Mouse (Mus musculus) liver, adult 2 months (tissue): ENCODE data around the gene Sntb2. TPM values are rescaled to one million over a fixed set of nuclear protein-coding genes. Genes with fewer than 3 reads are reported as not detected.
A peak's percentile ranks its signal among the peaks of the same experiment; 100 is the strongest.
"Not testable (repeated sequence)": the region's sequence is repeated elsewhere in the genome, so short reads cannot be mapped to it uniquely, and the experiment has no call there.

Source experiments
- DNase-seq: peaks from one replicate; pipeline ENCODE4 v3.0.0-alpha.2; 2011; ENCODE audit warnings: low read depth, low spot score; ENCODE audit errors: extremely low read depth
- H3K27ac ChIP-seq: fragments of 200-500 bp; replicated peaks from 2 replicates; pipeline ENCODE4 v1.5.1; 2012; ENCODE audit warnings: low read depth, mild to moderate bottlenecking, control low read depth, inconsistent platforms, low read length; ENCODE audit not compliant: insufficient read depth
- H3K27me3 ChIP-seq: fragments of 200-500 bp; 2 replicates; pipeline ENCODE4 v1.6.1; 2012; ENCODE audit warnings: mild to moderate bottlenecking, moderate library complexity, low read length, inconsistent platforms; ENCODE audit not compliant: control insufficient read depth, insufficient read depth
- H3K36me3 ChIP-seq: fragments of 200-500 bp; 2 replicates; pipeline ENCODE4 v1.6.1; 2012; ENCODE audit warnings: low read length, inconsistent platforms; ENCODE audit not compliant: control insufficient read depth, insufficient read depth
- H3K4me1 ChIP-seq: fragments of 200-500 bp; 2 replicates; pipeline ENCODE4 v1.6.1; 2011; ENCODE audit warnings: low read length; ENCODE audit not compliant: control insufficient read depth, insufficient read depth
- H3K4me3 ChIP-seq: fragments of 200-500 bp; 2 replicates; pipeline ENCODE4 v1.5.1; 2011; ENCODE audit warnings: low read depth, mild to moderate bottlenecking, control low read depth, low read length, moderate library complexity; ENCODE audit not compliant: insufficient read depth
- H3K79me2 ChIP-seq: fragments of 200-500 bp; 2 replicates; pipeline ENCODE4 v1.6.1; 2012; ENCODE audit warnings: inconsistent platforms, mild to moderate bottlenecking, low read length, moderate library complexity; ENCODE audit not compliant: control insufficient read depth, insufficient read depth
- H3K9ac ChIP-seq: fragments of 200-500 bp; 2 replicates; pipeline ENCODE4 v1.6.1; 2012; ENCODE audit warnings: low read depth, mild to moderate bottlenecking, control low read depth, inconsistent platforms, low read length
- CTCF ChIP-seq: fragments of 200-500 bp; IDR thresholded peaks from 2 replicates; pipeline ENCODE4 v1.5.1; 2011; ENCODE audit warnings: low read depth, low read length, control low read depth
- POLR2A ChIP-seq: fragments of 200-500 bp; IDR thresholded peaks from 2 replicates; pipeline ENCODE4 v1.6.1; 2011; ENCODE audit warnings: low read length, control low read depth; ENCODE audit not compliant: insufficient read depth; ENCODE audit errors: extremely low read depth
- WGBS: fragments of 180-500 bp; shearing (Covaris S2); methylation state at CpG from one replicate; pipeline ENCODE4 v1.1.7; 2018; 5-methylcytosine and 5-hydroxymethylcytosine counted together
- polyA plus RNA-seq: library from polyadenylated mRNA; depleted of rRNA; stranded (reverse); fragments of >200 nt; gene quantifications from 2 replicates; pipeline ENCODE4 v1.2.3, GENCODE M21; 2012
- total RNA-seq: library from RNA; depleted of rRNA; stranded (reverse); fragments of >200 nt; gene quantifications from 2 replicates; pipeline ENCODE4 v1.2.3, GENCODE M21; 2014

The Sntb2 gene
- total and polyA plus RNA-seq, 2 experiments = 1.6 to 3.0 TPM

DNA sequence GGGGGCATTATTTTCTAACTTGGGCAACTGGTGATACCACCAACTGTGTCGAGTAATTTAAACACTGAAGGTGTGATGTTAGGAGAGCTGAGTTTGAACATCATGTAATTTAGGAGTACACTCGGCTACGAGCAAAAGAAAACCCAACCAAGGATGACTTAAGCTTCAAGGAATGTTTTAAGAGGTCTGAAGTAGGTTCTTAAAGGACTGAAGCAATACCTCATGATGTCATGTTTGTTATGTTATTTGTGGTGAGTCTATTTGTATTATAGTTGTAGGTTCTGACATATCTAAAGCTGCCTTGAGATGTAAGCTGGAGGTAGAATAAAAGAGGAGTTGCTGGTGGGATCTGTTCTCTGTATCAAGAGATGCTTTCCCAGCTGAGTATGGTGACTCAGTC lies 34.4 kb downstream of the Sntb2 start:
- WGBS = 94% methylated on average over 3 of the region's 3 CpGs
- peaks cover 6% of the 10 kb centered on the region for H3K4me1 ChIP-seq
- H3K4me3 ChIP-seq = no peak overlapping the region
- no peak for TF ChIP-seq CTCF
- no peak for TF ChIP-seq POLR2A
- no peaks in the 10 kb centered on the region for H3K27me3 ChIP-seq
- peaks cover 4% of the 10 kb centered on the region; the same call in 1 of the 2 replicates for H3K79me2 ChIP-seq
- no peak overlapping the region for H3K9ac ChIP-seq
- H3K36me3 ChIP-seq = no peaks in the 10 kb centered on the region
- no peak for DNase-seq
- H3K27ac ChIP-seq = no peak overlapping the region

DNA sequence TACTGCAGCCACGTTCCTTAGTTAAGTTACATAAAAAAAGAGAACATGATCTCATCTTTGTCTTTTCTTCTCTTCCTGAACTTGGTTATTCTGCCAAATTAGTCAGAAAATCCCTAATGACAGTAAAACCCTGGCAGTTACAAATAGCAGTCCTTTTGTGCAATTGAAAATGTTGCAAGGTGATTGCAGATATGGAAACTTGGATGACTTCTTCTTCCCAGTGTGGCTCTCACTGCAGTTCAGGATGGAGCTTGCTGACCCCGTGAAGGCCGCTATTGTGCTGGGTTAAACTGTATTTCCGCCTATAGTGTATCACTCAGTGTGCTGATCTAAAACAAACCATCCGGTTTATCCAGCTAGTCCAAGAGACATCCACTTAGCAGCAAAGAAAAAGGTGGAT lies 36.4 kb downstream of the Sntb2 start:
- no peak for TF ChIP-seq CTCF
- Histone ChIP-seq H3K27me3 (no peaks in the 10 kb centered on the region), H3K9ac (no peak overlapping the region), H3K4me1 (peaks cover 6% of the 10 kb centered on the region), H3K36me3 (no peaks in the 10 kb centered on the region), H3K79me2 (peaks cover 4% of the 10 kb centered on the region; the same call in 1 of the 2 replicates), H3K27ac (no peak overlapping the region), H3K4me3 (no peak overlapping the region)
- WGBS = 61% methylated on average over 5 of the region's 5 CpGs
- peak; percentile 19 for DNase-seq

DNA sequence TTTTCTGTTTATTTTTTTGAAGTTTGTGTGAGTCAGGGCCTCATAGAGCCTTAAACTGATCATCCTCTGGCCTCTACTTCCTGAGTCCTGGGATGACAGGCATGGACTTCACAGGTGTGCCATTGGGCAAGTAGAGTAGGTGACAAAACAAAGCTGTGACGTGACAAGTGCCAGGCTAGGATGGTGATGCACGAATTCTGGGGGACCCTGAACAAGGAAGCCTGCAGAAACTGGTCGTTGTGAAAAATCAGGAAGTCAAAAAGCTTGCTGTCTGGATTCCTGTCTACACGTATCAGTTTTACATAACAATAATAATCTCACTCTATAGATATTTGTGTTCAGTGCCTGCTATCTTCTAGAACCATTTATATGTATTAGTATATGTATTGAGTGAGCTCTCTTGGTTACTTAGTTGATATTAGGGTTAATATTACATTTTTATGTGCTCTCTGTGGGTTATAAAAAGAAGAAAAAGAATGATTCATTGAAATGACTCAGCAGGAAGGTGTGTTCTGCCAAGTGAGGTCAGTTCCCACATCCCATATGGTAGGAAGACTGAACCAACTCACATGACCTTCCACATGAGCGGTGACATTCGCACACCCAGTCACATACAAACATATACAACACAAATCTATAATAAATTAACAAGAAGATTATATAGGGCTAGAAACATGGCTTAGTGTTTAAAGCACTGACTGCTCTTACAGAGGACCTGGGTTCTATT lies 37.2 kb downstream of the Sntb2 start:
- peak overlapping the region; percentile 61 for H3K27ac ChIP-seq
- TF ChIP-seq CTCF = no peak
- TF ChIP-seq POLR2A = no peak

DNA sequence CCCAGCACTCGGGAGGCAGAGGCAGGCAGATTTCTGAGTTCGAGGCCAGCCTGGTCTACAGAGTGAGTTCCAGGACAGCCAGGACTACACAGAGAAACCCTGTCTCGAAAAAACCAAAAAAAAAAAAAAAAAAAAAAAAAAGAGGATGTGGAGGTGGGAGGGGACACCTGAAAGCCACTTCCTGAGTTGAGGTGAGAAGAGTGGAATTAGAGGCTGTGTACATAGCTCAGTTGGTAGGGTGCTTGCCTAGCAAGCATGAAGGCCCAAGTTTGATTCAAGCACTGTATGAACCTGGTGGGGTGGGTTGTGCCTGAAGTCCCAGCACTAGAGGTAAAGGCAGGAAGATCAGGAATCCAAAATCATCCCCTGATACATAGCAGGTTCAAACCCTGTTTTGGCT lies 38.0 kb downstream of the Sntb2 start:
- not testable (repeated sequence) for H3K36me3 ChIP-seq, H3K9ac ChIP-seq, DNase-seq, H3K4me3 ChIP-seq, H3K27me3 ChIP-seq, H3K4me1 ChIP-seq, H3K27ac ChIP-seq, H3K79me2 ChIP-seq
- WGBS = 97% methylated on average over 2 of the region's 3 CpGs

More for the DNA sequence above, 37.2 kb downstream of the Sntb2 start:
- H3K9ac ChIP-seq = no peak overlapping the region
- no peaks in the 10 kb centered on the region for H3K27me3 ChIP-seq
- peaks cover 4% of the 10 kb centered on the region; the same call in 1 of the 2 replicates for H3K79me2 ChIP-seq
- peaks cover 6% of the 10 kb centered on the region for H3K4me1 ChIP-seq
- WGBS = 80% methylated on average over 6 of the region's 6 CpGs
- DNase-seq = no peak
- no peaks in the 10 kb centered on the region for H3K36me3 ChIP-seq
- no peak overlapping the region for H3K4me3 ChIP-seq

DNA sequence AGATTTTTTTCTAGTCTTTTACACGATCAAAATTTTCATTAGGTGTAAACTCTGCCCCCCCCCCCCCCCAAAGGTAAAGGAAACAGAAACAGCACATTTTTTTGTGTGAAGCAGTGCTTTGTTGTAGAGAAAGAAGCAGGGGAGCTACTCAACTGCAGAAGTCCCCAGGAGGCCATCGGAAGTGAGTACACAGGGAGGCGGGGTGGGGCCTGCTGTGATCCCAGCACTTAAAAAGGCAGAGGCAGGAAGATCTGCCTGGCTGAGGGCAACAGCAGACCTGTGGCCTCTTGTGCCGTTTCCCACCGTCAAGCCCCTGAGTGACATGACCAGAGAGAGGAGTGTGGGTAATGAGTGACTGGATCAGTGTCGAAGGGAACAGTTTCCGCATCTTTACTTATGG lies 39.2 kb downstream of the Sntb2 start:
- H3K27me3 ChIP-seq = no peaks in the 10 kb centered on the region
- no peak for DNase-seq
- no peaks in the 10 kb centered on the region for H3K36me3 ChIP-seq
- peaks cover 6% of the 10 kb centered on the region; the same call in 1 of the 2 replicates for H3K79me2 ChIP-seq
- 84% methylated on average over 7 of the region's 7 CpGs for WGBS
- no peak for TF ChIP-seq POLR2A
- TF ChIP-seq CTCF = no peak
- peaks cover 6% of the 10 kb centered on the region for H3K4me1 ChIP-seq
- no peak overlapping the region for H3K4me3 ChIP-seq
- H3K27ac ChIP-seq = no peak overlapping the region
- no peak overlapping the region for H3K9ac ChIP-seq

DNA sequence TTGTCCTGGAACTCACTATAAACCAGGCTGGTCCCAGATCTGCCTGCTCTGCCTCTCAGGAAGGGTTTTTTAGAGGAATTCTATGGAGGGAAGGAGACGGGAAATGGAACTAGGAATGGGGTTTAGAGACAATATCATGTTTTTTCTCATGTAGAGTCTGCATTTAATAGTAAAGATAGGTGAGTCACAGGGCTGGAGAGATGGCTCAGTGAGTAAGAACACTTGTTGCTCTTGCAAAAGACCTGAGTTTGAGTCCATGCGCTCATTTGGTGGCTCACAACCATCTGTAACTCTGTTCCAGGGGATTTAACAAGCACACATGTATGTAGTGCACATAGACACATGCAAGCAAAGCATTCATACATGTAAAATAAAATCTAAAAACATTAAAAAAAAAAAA lies 40.2 kb downstream of the Sntb2 start:
- H3K27me3 ChIP-seq = no peaks in the 10 kb centered on the region
- H3K79me2 ChIP-seq = peaks cover 6% of the 10 kb centered on the region; the same call in 1 of the 2 replicates
- H3K9ac ChIP-seq = no peak overlapping the region
- TF ChIP-seq CTCF (no peak), POLR2A (no peak)
- no peak overlapping the region for H3K4me3 ChIP-seq
- 90% methylated on average over 2 of the region's 2 CpGs for WGBS
- no peaks in the 10 kb centered on the region for H3K36me3 ChIP-seq
- DNase-seq = no peak
- H3K4me1 ChIP-seq = peaks cover 6% of the 10 kb centered on the region
- no peak overlapping the region for H3K27ac ChIP-seq
